Mouse (Mus musculus) bone marrow macrophage, adult 2 months (primary cell): Measurements from ENCODE around the gene Gm42417.

Experiments used
- CTCF ChIP-seq: IDR thresholded peaks from 2 replicates; pipeline ENCODE4 v1.5.1; 2012; ENCODE audit warnings: low read depth, mild to moderate bottlenecking, low read length, moderate library complexity
- POLR2A ChIP-seq: IDR thresholded peaks from 2 replicates; pipeline ENCODE4 v1.6.1; 2012; ENCODE audit warnings: mild to moderate bottlenecking, low read depth, low read length, borderline replicate concordance

- no peak for TF ChIP-seq CTCF
- TF ChIP-seq POLR2A = no peak
Observed at GRCm38 (mm10) chr1:36582211-36582610, 43.0 kb upstream of the Gm42417 start.
